Mouse (Mus musculus): Measurements from ENCODE around the gene Rab14. TPM values are rescaled to one million over a fixed set of nuclear protein-coding genes. Genes with fewer than 3 reads are reported as not detected.

Gene Rab14
- polyA plus RNA-seq, 1 experiment from 2014 or later: 365 TPM

DNA sequence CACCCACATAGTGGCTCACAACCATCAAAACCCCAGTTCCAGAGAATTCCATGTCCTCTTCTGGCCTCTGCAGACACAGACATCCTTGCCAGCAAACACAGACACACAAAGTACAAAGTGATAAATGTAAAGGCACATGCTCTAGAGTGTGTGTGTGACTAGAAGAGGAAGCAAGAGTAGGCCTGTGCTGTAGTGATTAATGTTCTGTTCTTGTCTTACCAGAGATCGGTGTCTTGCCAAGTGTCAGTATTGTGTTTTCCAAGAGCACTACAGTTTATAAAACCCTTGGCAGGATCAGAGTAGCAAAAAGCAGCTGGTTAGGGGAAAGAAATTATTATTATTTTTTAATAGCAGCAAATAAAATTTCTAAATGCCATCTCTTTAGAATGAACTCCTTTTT is 62.3 kb downstream of the Rab14 start:
- Histone ChIP-seq H3K27ac (replicated peaks) (no peak overlapping the region), H3K9ac (replicated peaks) (no peak overlapping the region), H3K4me2 (replicated peaks) (no peak overlapping the region), H3K36me3 (peaks cover 79% of the 10 kb centered on the region), H3K9me3 (no peaks in the 10 kb centered on the region), H3K4me3 (no peak overlapping the region), H3K4me1 (peaks cover 2% of the 10 kb centered on the region; the same call in 1 of the 2 replicates), H3K27me3 (no peaks in the 10 kb centered on the region)
- WGBS: 97% methylated on average over 1 of the region's 1 CpGs
- ATAC-seq (ENCODE audit: low FRiP score, low read depth): no peak

DNA sequence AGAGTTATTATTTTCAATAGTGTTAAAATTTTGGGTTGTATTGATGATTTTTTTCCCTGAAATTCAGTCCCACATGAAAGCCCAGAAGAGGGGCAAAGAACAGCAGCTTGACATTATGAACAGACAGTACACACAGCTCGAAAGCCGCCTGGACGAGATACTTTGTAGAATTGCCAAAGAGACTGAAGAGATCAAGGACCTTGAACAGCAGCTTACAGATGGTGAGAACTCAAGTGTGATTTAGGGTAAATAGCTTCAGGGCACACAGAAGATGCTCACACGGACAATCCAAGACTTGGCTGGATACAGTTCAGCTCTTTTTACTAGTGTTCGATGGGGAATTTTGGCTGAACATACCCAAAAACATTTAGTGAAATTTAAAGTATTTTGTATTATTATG is 67.0 kb downstream of the Rab14 start:
- no peaks in the 10 kb centered on the region for H3K9me3 ChIP-seq
- peaks cover 12% of the 10 kb centered on the region for H3K4me1 ChIP-seq
- no peak overlapping the region for H3K9ac ChIP-seq (replicated peaks)
- H3K4me2 ChIP-seq (replicated peaks): no peak overlapping the region
- H3K27ac ChIP-seq (replicated peaks): no peak overlapping the region
- WGBS: 85% methylated on average over 5 of the region's 5 CpGs
- H3K27me3 ChIP-seq: no peaks in the 10 kb centered on the region
- peaks cover 38% of the 10 kb centered on the region for H3K36me3 ChIP-seq
- H3K4me3 ChIP-seq: no peak overlapping the region
- ATAC-seq (ENCODE audit: low FRiP score, low read depth): no peak

DNA sequence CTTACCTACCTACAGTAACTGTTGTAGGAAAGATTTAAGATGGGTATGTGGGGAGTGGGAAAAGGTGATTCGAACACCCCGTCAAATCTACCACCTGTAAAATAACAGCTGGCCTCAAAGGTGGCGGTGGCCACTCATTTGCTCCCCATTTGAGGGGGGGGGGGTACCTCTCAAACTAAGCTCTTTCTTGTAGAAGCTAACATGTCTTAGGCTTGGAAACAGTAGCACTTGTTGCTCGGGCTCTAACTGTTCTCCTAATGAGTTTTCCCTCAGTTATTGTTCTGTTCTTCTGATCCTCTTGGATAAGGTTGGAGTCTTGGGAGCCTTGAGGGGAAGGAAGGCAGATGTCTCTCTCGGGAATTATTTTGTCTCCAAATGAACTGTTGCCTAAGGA is 68.3 kb downstream of the Rab14 start:
- Histone ChIP-seq H3K4me2 (replicated peaks) (peak overlapping the region; percentile 57), H3K36me3 (peaks cover 31% of the 10 kb centered on the region), H3K4me1 (peaks cover 12% of the 10 kb centered on the region), H3K27ac (replicated peaks) (peak overlapping the region; percentile 50), H3K4me3 (peak overlapping the region; percentile 48), H3K9ac (replicated peaks) (peak overlapping the region; percentile 57), H3K9me3 (no peaks in the 10 kb centered on the region), H3K27me3 (no peaks in the 10 kb centered on the region)
- peak; percentile 14; the same call in 1 of the 2 replicates for ATAC-seq (ENCODE audit: low FRiP score, low read depth)
- WGBS: 9% methylated on average over 5 of the region's 5 CpGs

GRCm38 (mm10) chr2:35131991-35132661 is 68.8 kb downstream of the Rab14 start:
- Histone ChIP-seq H3K4me1 (peaks cover 12% of the 10 kb centered on the region), H3K9ac (replicated peaks) (peak overlapping the region; percentile 57), H3K27ac (replicated peaks) (peak overlapping the region; percentile 50), H3K9me3 (no peaks in the 10 kb centered on the region), H3K36me3 (peaks cover 26% of the 10 kb centered on the region), H3K4me3 (peak overlapping the region; percentile 48), H3K4me2 (replicated peaks) (peak overlapping the region; percentile 57), H3K27me3 (no peaks in the 10 kb centered on the region)
- under 1% methylated on average over 21 of the region's 21 CpGs for WGBS
- ATAC-seq (ENCODE audit: low FRiP score, low read depth): peak; percentile 99

GRCm38 (mm10) chr2:35131491-35131890 is 69.4 kb downstream of the Rab14 start:
- no peaks in the 10 kb centered on the region for H3K9me3 ChIP-seq
- no peak overlapping the region for H3K4me3 ChIP-seq
- peak overlapping the region; percentile 46; the same call in 1 of the 2 replicates for H3K27ac ChIP-seq (replicated peaks)
- ATAC-seq (ENCODE audit: low FRiP score, low read depth): peak; percentile 47; the same call in 1 of the 2 replicates
- H3K9ac ChIP-seq (replicated peaks): no peak overlapping the region
- H3K36me3 ChIP-seq: peaks cover 21% of the 10 kb centered on the region
- peaks cover 12% of the 10 kb centered on the region for H3K4me1 ChIP-seq
- H3K27me3 ChIP-seq: no peaks in the 10 kb centered on the region
- peak overlapping the region; percentile 57 for H3K4me2 ChIP-seq (replicated peaks)

Other genes starting within 250 kb of the Rab14 start
- 0.35 and 1.3 TPM in 2 replicates for gene Traf1, start 239.3 kb downstream of the Rab14 start, polyA plus RNA-seq (2016; fragmentation: Nextera tagmentation; extraction: Ambion mirVana)
- 0.96 and 0.99 TPM in 2 replicates for gene Hc, start 139.7 kb downstream of the Rab14 start, polyA plus RNA-seq (2016; fragmentation: Nextera tagmentation; extraction: Ambion mirVana)
- gene AI182371, start 99.6 kb downstream of the Rab14 start, polyA plus RNA-seq (2016; fragmentation: Nextera tagmentation; extraction: Ambion mirVana): 0.47 and 0.51 TPM in 2 replicates
- gene Cntrl, start 91.6 kb downstream of the Rab14 start, polyA plus RNA-seq (2016; fragmentation: Nextera tagmentation; extraction: Ambion mirVana): 30.7 and 32.5 TPM in 2 replicates
- 36.7 and 48.9 TPM in 2 replicates for gene Gsn, start 55.3 kb upstream of the Rab14 start, polyA plus RNA-seq (2016; fragmentation: Nextera tagmentation; extraction: Ambion mirVana)
- gene Stom, start 135.9 kb upstream of the Rab14 start, polyA plus RNA-seq (2016; fragmentation: Nextera tagmentation; extraction: Ambion mirVana): 12.5 and 12.6 TPM in 2 replicates
- gene 4930568D16Rik, start 166.6 kb upstream of the Rab14 start, polyA plus RNA-seq (2016; fragmentation: Nextera tagmentation; extraction: Ambion mirVana): not detected in 2 replicates
- gene 4930402F06Rik, start 196.1 kb upstream of the Rab14 start, polyA plus RNA-seq (2016; fragmentation: Nextera tagmentation; extraction: Ambion mirVana): not detected in 2 replicates

Data from midbrain, embryonic 12.5 days (tissue).